Comparison of ENCODE assay signal across 8 mouse cellular contexts in the genomic region with DNA sequence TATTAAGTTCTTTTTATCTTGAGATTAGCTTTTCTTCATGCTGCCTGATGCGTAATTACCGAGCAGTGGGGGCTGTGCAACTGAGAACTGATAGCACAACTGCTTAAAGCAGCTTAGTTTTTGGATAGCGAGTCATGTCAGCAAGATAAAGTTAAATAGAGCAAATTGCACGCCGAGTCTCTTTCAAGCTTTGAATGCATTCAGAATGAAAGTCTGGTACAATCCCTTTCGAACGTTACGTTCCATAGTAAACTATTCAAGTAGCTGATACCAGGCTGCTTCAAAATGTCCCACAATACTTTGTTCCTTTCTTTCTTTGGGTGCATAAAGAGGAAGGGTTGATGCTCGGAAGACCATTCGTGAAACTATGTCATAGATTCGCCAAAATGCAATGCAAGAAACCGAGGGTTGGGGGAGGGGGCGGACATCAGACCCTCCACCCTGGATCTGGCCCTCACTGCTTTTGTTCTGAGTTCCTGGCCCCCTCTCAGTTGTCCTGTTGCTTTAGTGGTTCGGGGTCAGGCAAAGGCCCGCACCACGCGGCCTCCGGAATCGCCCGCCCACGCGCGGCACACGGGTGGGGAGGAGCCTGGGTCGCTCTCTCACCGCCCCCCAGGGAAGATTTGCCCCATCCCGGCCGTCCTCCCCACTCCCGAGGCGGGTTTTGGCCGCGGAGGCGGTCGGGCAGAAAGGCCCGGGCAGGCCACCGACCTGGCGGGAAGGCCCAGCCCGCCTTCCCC. TPM values are rescaled to one million over a fixed set of nuclear protein-coding genes. Genes with fewer than 3 reads are reported as not detected.
DNase-seq lines count a peak whose midpoint lies in the region; ATAC-seq lines count a peak whose summit lies in the region.

No protein-coding gene starts in this region.

- peak overlapping the region; percentile 94 for H3K27ac ChIP-seq in embryonic facial prominence, embryonic 14.5 days (replicated peaks; ENCODE audit: low read depth, low read length)
- peak overlapping the region; percentile 95 to 98 for H3K27ac ChIP-seq in heart, embryonic 14.5 days (replicated peaks in 1 of 2; ENCODE audit: control insufficient read depth in 1 of 2, insufficient read depth in 1 of 2, low read depth in 2 of 2, low read length in 2 of 2)

- peak; percentile 98 for DNase-seq in heart, adult 11 months
- DNase-seq in heart, postnatal 10 days: no peak
- peak; percentile 48 for DNase-seq in adrenal gland, adult 8-10 months
- peak; percentile 60 for DNase-seq in embryonic facial prominence, embryonic 14.5 days (ENCODE audit: low spot score)
- DNase-seq in left cerebral cortex, postnatal 10 days (ENCODE audit: extremely low spot score in 1 of 2, low spot score in 2 of 2): peak; percentile 26 to 72
- peak; percentile 39 to 44 for DNase-seq in spleen, postnatal 36 days (ENCODE audit: low spot score in 2 of 2)

- WGBS in embryonic facial prominence, embryonic 14.5 days: 1% methylated on average over 25 of the region's 38 CpGs
- under 1% methylated on average over 36 of the region's 38 CpGs for WGBS in heart, embryonic 14.5 days

- H3K4me1 ChIP-seq in embryonic facial prominence, embryonic 14.5 days (ENCODE audit: control insufficient read depth, insufficient read depth, low read length): peaks cover 9% of the 10 kb centered on the region
- H3K4me1 ChIP-seq in heart, embryonic 14.5 days (ENCODE audit: control insufficient read depth in 2 of 2, insufficient read depth in 2 of 2, low read length in 2 of 2): peaks cover 4 to 15% of the 10 kb centered on the region in 2 experiments; a peak in 3 of 4 replicates

- H3K4me2 ChIP-seq in embryonic facial prominence, embryonic 14.5 days (ENCODE audit: low read depth, low read length): peak overlapping the region; percentile 65
- H3K4me2 ChIP-seq in heart, embryonic 14.5 days (ENCODE audit: low read length): peak overlapping the region; percentile 98

- peak overlapping the region; percentile 82 for H3K4me3 ChIP-seq in embryonic facial prominence, embryonic 14.5 days (ENCODE audit: low read depth, low read length)
- H3K4me3 ChIP-seq in heart, embryonic 14.5 days (ENCODE audit: control insufficient read depth in 1 of 2, insufficient read depth in 1 of 2, low read depth in 1 of 2, low read length in 2 of 2): peak overlapping the region; percentile 93 to 96

- H3K27me3 ChIP-seq in embryonic facial prominence, embryonic 14.5 days (replicated peaks; ENCODE audit: control insufficient read depth, insufficient read depth, low read length): no peaks in the 10 kb centered on the region
- H3K27me3 ChIP-seq in heart, embryonic 14.5 days (ENCODE audit: control insufficient read depth, insufficient read depth, low read length): no peaks in the 10 kb centered on the region

- H3K9ac ChIP-seq in embryonic facial prominence, embryonic 14.5 days (ENCODE audit: low read depth, low read length): peak overlapping the region; percentile 95
- H3K9ac ChIP-seq in heart, embryonic 14.5 days (ENCODE audit: low read length): peak overlapping the region; percentile 99

- intact Hi-C loops in heart, postnatal 10 days (cut with DNase I): loop anchor here (5.0 to 10.0 kb wide), 2 partner anchors 234 to 317 kb away; a partner anchor contains a TSS
- intact Hi-C loops in left cerebral cortex, postnatal 10 days (cut with DNase I): loop anchor here (2.0 kb wide), 1 partner anchor 135 kb away; no protein-coding TSS in a partner anchor

- H3K36me3 ChIP-seq in embryonic facial prominence, embryonic 14.5 days (ENCODE audit: control insufficient read depth, insufficient read depth, low read length): peaks cover 30% of the 10 kb centered on the region
- H3K36me3 ChIP-seq in heart, embryonic 14.5 days (ENCODE audit: control insufficient read depth, insufficient read depth, low read length): peaks cover 20% of the 10 kb centered on the region

- peaks cover 11% of the 10 kb centered on the region; the same call in 1 of the 2 replicates for H3K9me3 ChIP-seq in embryonic facial prominence, embryonic 14.5 days (ENCODE audit: control insufficient read depth, low read length)
- H3K9me3 ChIP-seq in heart, embryonic 14.5 days (ENCODE audit: control insufficient read depth, low read length): no peaks in the 10 kb centered on the region

- ATAC-seq in embryonic facial prominence, embryonic 14.5 days (ENCODE audit: low read depth): peak; percentile 20; the same call in 1 of the 2 replicates
- peak; percentile 16; the same call in 1 of the 2 replicates for ATAC-seq in heart, embryonic 14.5 days (ENCODE audit: insufficient number of reproducible peaks, insufficient read depth, low FRiP score, low read depth)
- ATAC-seq in megakaryocyte-erythroid progenitor cell, adult 5-6 weeks (replicated peaks; ENCODE audit: low FRiP score, low TSS enrichment, poor library complexity, severe bottlenecking): peak; percentile 36

RNA-seq across cellular contexts. Expression of a gene that starts 0.5 kb away (rescaled TPM):
- 10 to 100 TPM; 32.5 to 35.8 TPM for total RNA-seq in heart, postnatal 10 days (2021)
- 10 to 100 TPM; 42.4 to 49.9 (median 43.9) TPM for total RNA-seq in adrenal gland, adult 8-10 months (2022)
- polyA plus RNA-seq in embryonic facial prominence, embryonic 14.5 days (2014; fragmentation: Nextera tagmentation; extraction: Ambion mirVana): 177 and 210 TPM in 2 replicates
- 124 and 131 TPM in 2 replicates for polyA plus RNA-seq in heart, embryonic 14.5 days (2014; fragmentation: Nextera tagmentation; extraction: Ambion mirVana)
- 10 to 100 TPM; 67.3 to 72.1 TPM for total RNA-seq in left cerebral cortex, postnatal 10 days (2021)
- 184 and 218 TPM in 2 replicates for total RNA-seq in megakaryocyte-erythroid progenitor cell, adult 5-6 weeks (2014; fragmentation: Nextera tagmentation)
- 218 and 280 TPM in 2 replicates for total RNA-seq in megakaryocyte-erythroid progenitor cell, adult 5-6 weeks (2017)

RNA-seq across cellular contexts. Expression of a gene that starts 1.0 kb away (rescaled TPM):
- 10 to 100 TPM; 10.7 to 11.7 TPM for total RNA-seq in heart, postnatal 10 days (2021)
- 10 to 100 TPM; 14.7 to 22.9 (median 21.8) TPM for total RNA-seq in adrenal gland, adult 8-10 months (2022)
- polyA plus RNA-seq in embryonic facial prominence, embryonic 14.5 days (2014; fragmentation: Nextera tagmentation; extraction: Ambion mirVana): 13.6 and 14.4 TPM in 2 replicates
- 8.0 and 9.0 TPM in 2 replicates for polyA plus RNA-seq in heart, embryonic 14.5 days (2014; fragmentation: Nextera tagmentation; extraction: Ambion mirVana)
- 1 to 10 TPM; 5.6 to 6.8 TPM for total RNA-seq in left cerebral cortex, postnatal 10 days (2021)
- 17.1 and 19.2 TPM in 2 replicates for total RNA-seq in megakaryocyte-erythroid progenitor cell, adult 5-6 weeks (2014; fragmentation: Nextera tagmentation)
- total RNA-seq in megakaryocyte-erythroid progenitor cell, adult 5-6 weeks (2017): 11.0 and 13.5 TPM in 2 replicates

Comparison
In these comparisons a context has a peak if more than half of its experiments do, and no peak if none do; other contexts are left out.
1. DNase-seq: peak in heart, adult 11 months (single experiment), adrenal gland, adult 8-10 months (single experiment), embryonic facial prominence, embryonic 14.5 days (single experiment), left cerebral cortex, postnatal 10 days (2 of 2) and spleen, postnatal 36 days (2 of 2); none in heart, postnatal 10 days (0 of 2).
2. Peak in every context shown above with its lines, with median percentiles within 50 percentile points of each other: ATAC-seq.